Mouse (Mus musculus) heart, postnatal 36 days (tissue): ENCODE data around the gene Dcbld2. TPM values are rescaled to one million over a fixed set of nuclear protein-coding genes. Genes with fewer than 3 reads are reported as not detected.

ENCODE experiments used
- DNase-seq, 2 experiments: peaks; one replicate each; pipeline ENCODE4 v3.0.0; 2021 to 2022
- intact Hi-C: fragments of 180-260 bp; cut with DNase I; formaldehyde crosslinking; loops from one replicate; pipeline ENCODE4 v1.15.1; 2025
- total RNA-seq, 2 experiments: library from RNA; stranded (reverse); gene quantifications; 2 replicates each; pipeline ENCODE4 v1.2.3; 2021

Dcbld2 gene
- total RNA-seq, 2 experiments from 2014 or later: 14.3 to 17.6 TPM

- DNase-seq: peak; percentile 52 to 54
These were observed 68.1 kb downstream of the Dcbld2 start for GRCm38 (mm10) chr16:58476363-58476762.

GRCm38 (mm10) chr16:58479898-58480448, 71.7 kb downstream of the Dcbld2 start:
- intact Hi-C loops: loop anchor here (2.0 kb wide), 1 partner anchor 19 kb away; no protein-coding TSS in a partner anchor
- DNase-seq: no peak

More at GRCm38 (mm10) chr16:58476363-58476762, 68.1 kb downstream of the Dcbld2 start:
- intact Hi-C loops: no loop called here

GRCm38 (mm10) chr16:58481219-58481905, 73.1 kb downstream of the Dcbld2 start:
- no peak for DNase-seq
- intact Hi-C loops: loop anchor here (2.0 kb wide), 1 partner anchor 17 kb away; no protein-coding TSS in a partner anchor

GRCm38 (mm10) chr16:58481906-58482270, 73.6 kb downstream of the Dcbld2 start:
- intact Hi-C loops: loop anchor here (2.0 kb wide), 1 partner anchor 17 kb away; no protein-coding TSS in a partner anchor
- DNase-seq: peak in 1 of 2 experiments; percentile 34

DNA sequence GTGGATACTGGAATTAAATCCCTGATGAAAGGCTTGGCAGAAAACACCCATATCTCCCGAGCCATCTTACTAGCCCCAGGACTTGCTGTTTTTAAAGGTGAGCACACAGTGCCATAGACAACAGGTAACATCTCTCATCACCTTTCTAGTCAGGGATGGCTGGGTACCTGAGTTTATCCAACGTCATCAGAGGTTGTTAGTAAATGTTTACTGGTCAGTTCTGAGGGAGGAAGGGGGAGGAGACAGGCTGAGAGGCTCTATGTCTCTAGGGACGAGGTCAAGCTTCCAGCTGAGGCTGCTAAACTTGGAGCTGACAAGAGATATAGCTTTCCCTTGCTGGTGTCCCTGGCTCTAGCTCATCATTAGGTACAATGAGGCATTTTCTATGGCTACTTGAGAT, 74.1 kb downstream of the Dcbld2 start:
- no peak for DNase-seq
- intact Hi-C loops: no loop called here

DNA sequence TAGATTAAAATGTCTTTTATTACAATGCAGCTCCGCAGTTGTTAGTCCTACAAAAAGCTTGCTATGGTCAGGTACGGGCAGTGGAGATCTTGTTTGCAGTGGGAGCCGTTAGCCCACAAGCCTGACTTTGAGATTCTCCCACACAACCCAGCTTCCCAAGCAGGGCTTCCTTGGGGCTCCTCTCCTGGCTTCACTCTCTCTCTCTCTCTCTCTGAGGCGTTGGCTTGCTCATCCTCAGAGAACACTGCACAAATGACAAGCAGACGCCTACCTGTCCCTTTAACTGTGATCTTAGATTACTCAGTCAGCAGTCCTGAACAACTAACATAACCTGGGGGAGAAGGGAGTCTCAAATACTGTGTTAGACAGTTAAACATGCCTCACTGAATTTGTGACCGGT, 79.6 kb downstream of the Dcbld2 start:
- no peak for DNase-seq
- intact Hi-C loops: no loop called here

- intact Hi-C loops: loop anchor here (2.0 to 5.0 kb wide), 2 partner anchors 26 to 34 kb away; no protein-coding TSS in a partner anchor
- DNase-seq: no peak
These were observed 88.5 kb downstream of the Dcbld2 start for GRCm38 (mm10) chr16:58496791-58497190.

- intact Hi-C loops: loop anchor here (2.0 to 5.0 kb wide), 3 partner anchors 17 to 36 kb away; no protein-coding TSS in a partner anchor
- no peak for DNase-seq
These were observed 89.9 kb downstream of the Dcbld2 start for GRCm38 (mm10) chr16:58497886-58498713.

GRCm38 (mm10) chr16:58499172-58499584, 90.9 kb downstream of the Dcbld2 start:
- DNase-seq: no peak
- intact Hi-C loops: loop anchor here (2.0 to 5.0 kb wide), 2 partner anchors 18 to 37 kb away; no protein-coding TSS in a partner anchor

DNA sequence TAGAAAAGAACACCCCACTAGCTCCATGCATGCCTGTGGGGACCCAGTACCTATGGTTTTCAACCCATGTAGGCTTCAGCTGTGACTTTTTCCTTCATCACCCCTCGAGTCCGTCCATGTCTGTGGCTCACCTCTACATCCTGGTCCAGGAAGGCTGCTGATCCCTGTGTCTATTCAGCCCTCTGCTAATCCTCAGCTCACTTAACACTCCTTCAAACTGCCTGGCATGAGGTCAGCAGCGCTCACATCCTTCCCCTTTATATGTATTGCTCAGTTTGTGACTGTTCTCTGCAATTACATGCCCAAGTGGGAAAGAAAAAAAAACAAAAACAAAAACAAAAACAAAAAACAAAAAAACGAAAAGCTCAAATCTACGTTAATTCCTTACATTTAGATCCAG, 91.4 kb downstream of the Dcbld2 start:
- no peak for DNase-seq
- intact Hi-C loops: loop anchor here (2.0 to 5.0 kb wide), 2 partner anchors 19 to 37 kb away; no protein-coding TSS in a partner anchor

DNA sequence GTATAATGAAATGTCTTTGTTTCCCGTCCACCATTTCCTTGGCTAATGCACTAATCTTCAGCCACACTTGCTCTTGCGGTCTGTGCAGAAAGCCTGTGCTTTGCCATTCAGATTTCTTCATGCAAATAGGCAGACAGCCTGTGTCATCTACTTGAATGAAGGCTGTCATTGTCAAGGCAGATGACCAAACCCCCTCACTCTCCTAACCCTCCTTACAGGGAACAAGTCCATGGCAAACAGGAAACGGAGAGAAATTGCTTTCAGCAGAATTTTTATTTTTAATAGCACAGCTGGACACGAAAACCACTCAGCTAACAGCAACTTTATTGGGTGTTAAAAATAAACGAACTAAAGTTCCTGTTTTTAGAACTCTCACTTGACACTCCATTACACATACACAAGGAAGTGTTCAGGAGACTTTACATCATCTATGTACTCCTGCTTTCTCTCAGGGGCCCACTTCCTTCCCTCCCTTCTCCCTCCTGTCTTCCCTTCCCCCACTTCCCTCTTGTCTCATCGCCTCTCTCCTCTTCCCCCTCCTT, 93.6 kb downstream of the Dcbld2 start:
- intact Hi-C loops: loop anchor here (1.0 kb wide), 1 partner anchor 10 kb away; no protein-coding TSS in a partner anchor
- no peak for DNase-seq

DNA sequence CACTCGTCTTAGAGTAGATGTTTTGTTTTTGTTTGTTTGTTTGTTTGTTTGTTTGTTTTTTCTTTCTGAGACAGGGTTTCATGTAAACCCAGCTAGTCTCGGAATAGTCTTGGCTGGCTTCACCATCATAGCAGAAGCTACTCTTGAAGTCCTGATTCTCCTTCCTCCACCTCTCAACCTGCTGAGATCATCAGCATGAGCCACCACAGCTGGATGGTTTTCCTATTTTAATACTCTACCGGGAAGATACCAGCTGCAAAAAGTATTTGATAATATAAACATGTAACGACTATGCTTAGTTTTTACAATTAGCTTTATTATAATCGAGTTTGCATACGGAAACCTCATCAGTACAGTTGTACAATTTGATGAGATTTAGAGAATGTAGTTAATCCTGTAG, 94.3 kb downstream of the Dcbld2 start:
- DNase-seq: no peak
- intact Hi-C loops: loop anchor here (1.0 kb wide), 1 partner anchor 10 kb away; no protein-coding TSS in a partner anchor

GRCm38 (mm10) chr16:58504945-58505344, 96.7 kb downstream of the Dcbld2 start:
- intact Hi-C loops: no loop called here
- DNase-seq: no peak

- peak; percentile 45 to 60 for DNase-seq
These were observed 104.0 kb downstream of the Dcbld2 start for GRCm38 (mm10) chr16:58512181-58512761.

DNA sequence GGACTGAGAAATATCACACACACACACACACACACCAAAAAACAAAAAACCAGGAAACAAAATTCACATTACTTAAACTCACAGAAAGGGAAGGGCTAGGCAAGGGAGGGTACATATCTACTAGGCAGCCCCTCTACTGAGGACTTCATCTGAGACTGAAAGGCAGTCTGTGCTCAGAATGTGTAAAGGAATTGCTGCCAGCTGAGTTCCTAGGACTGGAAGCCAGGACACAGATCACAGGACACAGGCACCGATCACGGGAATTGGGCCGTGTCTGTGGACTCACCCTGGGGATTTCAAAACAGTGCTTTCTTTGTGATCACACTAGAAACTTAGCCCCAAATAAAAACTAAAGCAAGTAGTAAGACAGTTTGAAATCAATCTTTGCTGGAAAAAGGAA, 104.6 kb downstream of the Dcbld2 start:
- intact Hi-C loops: loop anchor here (1.0 kb wide), 1 partner anchor 11 kb away; no protein-coding TSS in a partner anchor
- DNase-seq: peak; percentile 63 to 67

More at GRCm38 (mm10) chr16:58512181-58512761, 104.0 kb downstream of the Dcbld2 start:
- intact Hi-C loops: loop anchor here (1.0 kb wide), 1 partner anchor 10 kb away; no protein-coding TSS in a partner anchor

- DNase-seq: peak; percentile 42 to 61
- intact Hi-C loops: no loop called here
These were observed 105.5 kb downstream of the Dcbld2 start for GRCm38 (mm10) chr16:58513755-58514154.

DNA sequence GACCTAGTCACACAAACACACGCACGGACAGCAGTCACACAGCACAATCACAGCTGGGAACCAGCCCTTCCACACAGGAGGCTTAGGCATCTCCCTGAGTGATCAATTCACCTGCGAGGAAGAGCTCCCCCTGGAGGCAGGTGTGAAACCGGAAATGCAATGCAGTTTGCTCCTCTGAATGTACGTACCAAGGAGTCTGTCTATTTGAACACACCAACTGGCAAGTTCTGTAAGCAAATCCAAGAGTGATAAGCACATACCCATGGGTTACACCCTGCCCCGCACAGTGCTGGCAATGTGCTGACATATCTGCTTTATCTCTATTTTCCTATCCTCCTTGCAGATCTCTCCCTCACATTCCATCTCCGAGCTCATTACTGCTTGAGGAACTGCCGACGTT, 106.3 kb downstream of the Dcbld2 start:
- intact Hi-C loops: no loop called here
- DNase-seq: peak; percentile 38 to 51

DNA sequence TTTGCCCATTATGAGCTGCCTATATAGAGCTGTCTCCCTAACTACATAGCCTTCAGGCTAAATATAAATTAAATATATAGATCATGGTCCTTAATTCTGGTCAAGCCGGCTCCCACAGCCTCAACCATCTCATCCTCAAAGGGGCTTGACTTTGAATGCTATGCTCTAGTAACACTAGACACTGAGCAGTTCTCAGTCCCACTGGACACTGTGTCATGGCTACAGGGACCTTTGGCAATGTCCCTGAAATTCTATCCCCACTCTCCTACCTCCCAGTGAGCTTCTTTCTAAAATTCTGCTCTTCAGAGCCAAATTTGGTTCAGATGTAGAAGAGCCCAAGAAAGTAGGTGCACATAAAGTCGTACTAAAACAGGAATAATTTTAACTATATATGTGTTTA, 107.9 kb downstream of the Dcbld2 start:
- intact Hi-C loops: no loop called here
- DNase-seq: no peak

DNA sequence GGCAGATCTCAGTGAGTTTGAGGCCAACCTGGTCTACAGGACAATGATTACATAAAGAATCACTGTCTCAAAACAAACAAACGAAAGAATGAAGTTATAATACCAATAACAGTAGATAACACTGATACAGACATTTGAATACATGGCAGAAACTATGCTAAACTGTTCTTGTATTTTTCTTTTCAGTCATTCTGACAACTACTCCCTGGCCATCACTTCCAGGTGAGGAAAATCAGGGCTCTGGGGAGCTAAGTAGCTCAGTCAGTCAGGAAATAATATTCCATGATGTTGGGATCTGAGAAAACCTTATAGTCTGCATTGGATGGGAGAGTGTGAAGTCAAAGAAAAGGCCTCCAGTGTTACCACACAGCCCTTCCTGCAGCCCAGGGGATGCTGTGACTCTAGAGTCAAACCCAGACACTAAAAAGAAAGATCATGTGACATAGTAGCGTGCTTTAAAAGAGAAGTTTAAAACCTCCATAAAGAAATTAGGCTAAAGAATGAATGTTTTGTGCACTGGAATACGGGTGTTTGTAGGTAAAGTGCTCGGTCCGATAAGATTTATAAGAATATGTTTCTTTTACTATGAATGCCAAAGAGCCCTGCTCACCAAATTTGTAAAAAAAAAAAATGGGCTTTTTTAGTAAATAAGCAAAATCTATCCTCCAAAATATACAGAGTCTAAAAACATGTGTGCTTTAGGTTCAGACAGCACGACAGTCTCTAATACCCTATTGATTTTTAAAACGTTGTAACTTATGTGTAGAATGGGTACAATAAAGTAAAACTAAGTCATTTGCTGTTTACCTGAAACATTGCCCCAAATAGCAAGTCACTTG, 108.9 kb downstream of the Dcbld2 start:
- DNase-seq: no peak
- intact Hi-C loops: no loop called here
